Mouse (Mus musculus) adipose tissue, adult 10 weeks (tissue): ENCODE results near the gene Slc16a11. TPM values are rescaled to one million over a fixed set of nuclear protein-coding genes. Genes with fewer than 3 reads are reported as not detected.

Source experiments
- polyA plus RNA-seq: library from polyadenylated mRNA; stranded (reverse); fragments of 350-450 nt; fragmentation: Illumina TruSeq; extraction: RNeasy Lipid Tissue Mini Kit (QIAGEN cat#74804); gene quantifications from one replicate; pipeline ENCODE4 v1.2.3, GENCODE M21; 2014; ENCODE audit warnings: low read depth, low replicate concordance

Gene Slc16a11
- 28.9 TPM for polyA plus RNA-seq

DNA sequence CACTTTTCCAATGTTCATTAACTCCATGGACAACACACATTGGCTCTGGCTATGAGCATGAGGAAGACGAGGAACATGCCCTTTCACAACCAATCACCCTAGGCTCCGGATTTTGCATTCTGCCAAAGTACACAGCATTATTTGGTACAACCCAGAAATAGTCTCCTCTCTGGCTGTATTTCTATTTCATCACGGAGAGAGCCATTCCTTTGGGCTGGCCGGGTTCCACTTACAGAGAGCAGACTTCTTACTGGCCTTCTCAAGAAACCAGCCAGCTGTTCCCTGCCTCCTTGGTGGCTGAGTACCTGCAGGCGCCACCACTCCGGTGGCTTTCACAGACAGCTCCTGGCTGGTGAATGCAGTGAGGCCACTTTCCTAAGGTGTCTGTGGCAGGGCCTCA, at the start of gene Slc16a11:
Gene Slc16a11 (plus strand): TSS at position 330 of the 400 bp plus-strand sequence.

DNA sequence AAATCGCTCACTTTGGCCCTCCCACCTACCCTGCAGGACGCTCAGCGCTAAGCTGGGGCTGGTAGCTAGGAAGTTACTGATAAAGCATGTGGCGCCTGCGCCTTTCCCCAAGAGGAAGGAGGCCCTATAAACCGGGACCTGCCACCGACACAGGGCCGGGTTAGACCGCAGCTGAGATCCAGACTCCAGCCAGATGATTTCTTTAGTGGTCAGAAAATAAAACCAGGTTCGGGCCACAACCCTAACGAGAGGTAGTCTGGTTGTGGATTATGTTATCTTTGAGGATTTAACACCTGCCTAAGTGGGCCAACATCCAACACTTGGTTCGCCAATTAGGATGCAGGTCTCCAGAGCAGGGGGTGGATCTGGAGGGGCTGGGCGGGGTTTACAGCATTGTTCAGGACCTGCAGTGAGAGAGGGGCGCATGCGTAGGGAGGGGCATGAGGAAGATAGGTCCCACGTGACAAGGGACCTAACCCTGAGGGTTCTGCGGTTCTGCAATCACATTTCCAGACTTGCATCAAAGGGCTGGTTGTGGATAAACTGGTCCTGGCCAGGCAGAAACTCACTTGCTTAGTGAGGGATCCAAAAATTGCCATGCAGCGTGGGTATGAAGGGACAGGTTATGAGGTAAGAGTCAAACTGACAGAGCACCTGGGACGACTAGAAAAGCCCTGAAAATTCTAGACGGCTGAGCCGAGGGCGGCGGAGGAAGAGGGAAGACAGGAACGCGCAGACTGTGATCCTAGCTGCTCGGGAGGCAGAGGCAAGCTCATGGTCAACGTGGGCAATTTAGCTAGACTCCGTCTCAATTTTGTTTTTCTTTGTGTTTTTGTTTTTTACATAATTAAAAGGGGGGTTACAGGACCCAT, 8.4 kb downstream of the Slc16a11 start, which contains the start of gene Slc16a13:
Gene Slc16a13 (minus strand): TSS at position 334 of the 872 bp plus-strand sequence.

DNA sequence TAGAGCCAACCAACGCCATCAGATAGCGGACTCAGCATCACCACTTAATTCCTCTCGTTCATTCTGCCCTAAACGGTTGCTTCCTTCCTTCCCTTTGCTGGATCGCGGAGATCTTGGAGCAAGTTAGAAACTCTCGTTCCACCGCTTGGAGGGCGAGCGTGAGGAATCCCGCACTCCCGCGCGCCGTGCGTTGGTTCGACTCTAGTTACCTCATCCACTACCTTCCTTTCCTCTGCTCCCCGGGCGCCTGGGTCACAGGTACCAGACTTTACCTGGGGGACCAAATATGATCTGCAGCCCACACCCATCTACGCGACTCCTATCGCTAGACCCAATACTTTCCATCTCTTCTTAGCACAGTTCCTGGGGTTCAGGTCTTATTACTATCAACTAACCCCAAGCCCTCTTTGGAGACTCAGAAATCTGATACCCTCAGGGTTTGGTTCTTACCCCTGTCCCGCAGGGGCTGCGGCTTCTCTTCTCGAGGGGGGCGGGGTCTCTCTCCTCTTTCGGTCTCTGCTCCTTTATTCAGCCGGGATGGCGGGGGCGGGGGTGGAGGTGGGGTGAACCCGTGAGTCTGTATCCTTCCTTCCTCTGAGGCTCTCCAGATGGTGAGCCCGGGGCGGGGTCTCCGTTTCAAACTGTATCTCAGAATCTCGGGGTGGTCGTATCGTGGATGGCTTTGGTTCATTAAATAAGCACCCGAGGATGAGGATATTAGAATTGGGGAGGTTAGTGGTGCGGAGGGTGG, 16.9 kb downstream of the Slc16a11 start, which contains the start of gene Bcl6b:
Gene Bcl6b (minus strand): TSS at position 539 of the 751 bp plus-strand sequence.

DNA sequence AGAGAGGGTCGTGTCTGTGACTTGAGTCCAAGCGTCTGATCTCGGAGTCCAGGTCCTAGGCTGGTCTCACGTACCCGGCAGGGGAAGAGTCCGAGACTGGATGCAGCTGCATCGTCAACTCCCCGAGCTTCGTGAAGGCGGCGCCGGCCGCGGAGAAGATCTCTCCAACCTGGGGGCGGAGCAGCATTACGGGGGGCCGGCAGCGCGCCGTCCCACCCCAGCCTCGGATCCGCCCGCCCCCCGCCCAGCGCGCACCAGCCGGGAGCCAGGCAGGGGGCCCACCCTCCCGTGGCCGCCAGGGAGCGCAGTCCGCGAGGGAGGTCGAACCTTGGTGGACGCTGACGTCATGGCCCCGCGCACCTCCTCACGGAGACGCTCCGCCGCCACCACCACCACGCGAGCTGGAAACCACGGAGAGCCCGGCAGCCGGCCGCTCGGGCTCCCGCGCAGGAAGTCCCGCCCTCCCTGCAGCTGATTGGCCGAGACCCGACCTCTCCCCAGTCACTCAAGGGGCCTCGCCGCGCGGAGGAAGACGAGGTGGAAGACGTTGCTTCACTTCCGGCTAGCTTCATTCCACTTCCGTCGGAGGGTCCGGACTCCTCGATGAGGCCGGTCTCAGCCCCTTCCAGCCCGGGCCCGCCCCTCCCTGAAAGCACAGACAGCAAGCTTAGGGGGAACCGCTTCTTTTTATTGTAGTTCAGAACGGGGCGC, 25.1 kb downstream of the Slc16a11 start, which contains the start of gene 0610010K14Rik:
Gene 0610010K14Rik (minus strand): TSS at position 458 of the 711 bp plus-strand sequence.

DNA sequence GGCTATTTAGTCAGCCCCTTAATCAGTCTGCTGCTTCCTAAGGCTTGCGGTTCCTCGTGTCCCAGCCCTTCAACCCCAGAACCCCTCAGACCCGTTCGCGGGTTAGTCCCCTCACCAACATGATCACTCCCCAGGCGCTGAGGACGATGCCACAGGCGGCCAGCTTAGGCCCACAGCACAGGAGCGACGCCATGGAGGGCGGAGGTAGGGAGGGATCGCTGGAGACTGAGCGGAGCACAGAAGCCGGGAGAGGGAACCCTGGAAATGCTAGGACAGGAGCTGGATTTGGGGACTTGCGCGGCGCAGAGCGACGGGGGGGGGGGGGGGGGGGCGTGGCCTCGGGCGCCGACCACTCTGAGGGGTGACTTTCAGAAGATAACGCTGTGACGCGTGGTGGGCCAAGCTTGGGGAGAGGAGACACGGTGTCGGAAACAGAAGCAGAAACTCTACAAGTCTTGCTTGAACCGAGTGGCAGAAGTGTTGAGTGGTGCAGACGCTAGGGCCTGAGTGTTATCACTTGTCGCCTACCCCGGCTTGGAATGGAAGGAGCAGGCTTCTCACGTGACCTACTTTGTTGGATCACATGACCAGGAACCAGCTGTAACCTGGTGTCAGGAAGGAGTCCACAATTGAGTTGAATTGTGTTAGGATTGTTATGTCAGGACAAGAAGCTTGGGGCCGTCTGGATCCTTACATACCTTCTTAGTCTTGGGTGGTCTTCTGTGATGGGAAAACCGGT, 27.2 kb downstream of the Slc16a11 start, which contains the start of the genes Gm21988 and Rnasek:
Gene Gm21988 (minus strand): TSS at position 290 of the 739 bp plus-strand sequence.
Gene Rnasek (minus strand): TSS at position 302 of the 739 bp plus-strand sequence.

DNA sequence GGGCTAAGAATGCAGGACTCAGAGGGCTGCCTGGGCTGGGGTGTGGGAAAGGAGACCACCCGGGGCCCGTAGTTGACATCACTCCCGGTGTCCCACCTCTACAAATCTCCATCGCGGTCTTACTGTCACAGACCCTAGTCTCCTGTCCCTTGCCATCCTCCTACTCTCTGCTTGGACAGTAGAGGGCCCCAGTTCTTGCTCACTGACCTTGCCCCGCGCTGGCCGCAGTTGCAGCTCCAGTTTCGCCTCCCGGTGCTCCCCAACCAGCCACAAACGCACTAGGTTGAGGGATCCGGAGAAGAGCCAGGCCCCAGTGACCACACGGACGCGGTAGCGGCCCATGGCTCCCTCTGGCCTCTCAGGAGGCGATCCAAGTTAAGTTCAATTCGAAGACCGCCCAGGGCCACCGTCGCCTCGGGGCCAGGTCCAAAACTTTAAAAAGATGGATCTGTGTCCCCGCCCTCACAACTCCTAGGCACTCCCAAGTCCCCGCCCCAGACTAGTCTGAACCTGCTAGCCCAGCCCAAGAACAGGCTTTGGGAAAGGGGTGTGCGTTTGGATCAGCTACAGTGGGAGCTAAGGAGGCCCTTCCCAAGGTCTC, 42.5 kb downstream of the Slc16a11 start, which contains the start of gene Alox12:
Gene Alox12 (minus strand): TSS at position 423 of the 601 bp plus-strand sequence.

Other genes with a start within 250 kb of the Slc16a11 start
- 115 TPM for gene Cldn7, start 248.0 kb upstream of the Slc16a11 start, polyA plus RNA-seq
- 98.8 TPM for gene Ctdnep1, start 231.6 kb upstream of the Slc16a11 start, polyA plus RNA-seq
- gene Elp5, start 230.2 kb upstream of the Slc16a11 start, polyA plus RNA-seq, result 43.3 TPM
- 520 TPM for gene Gabarap, start 221.6 kb upstream of the Slc16a11 start, polyA plus RNA-seq
- 39.7 TPM for gene Phf23, start 217.0 kb upstream of the Slc16a11 start, polyA plus RNA-seq
- gene Dvl2, start 212.2 kb upstream of the Slc16a11 start, polyA plus RNA-seq, result 20.8 TPM
- gene Acadvl, start 197.3 kb upstream of the Slc16a11 start, polyA plus RNA-seq, result 83.9 TPM
- gene Dlg4, start 195.8 kb upstream of the Slc16a11 start, polyA plus RNA-seq, result 12.7 TPM
- not detected for gene Asgr1, start 158.7 kb upstream of the Slc16a11 start, polyA plus RNA-seq
- 0.94 TPM for gene Asgr2, start 120.1 kb upstream of the Slc16a11 start, polyA plus RNA-seq
- 26.2 TPM for gene Mgl2, start 82.4 kb upstream of the Slc16a11 start, polyA plus RNA-seq
- gene Clec10a, start 56.6 kb upstream of the Slc16a11 start, polyA plus RNA-seq, result 43.9 TPM
- gene Slc16a13, start 8.3 kb downstream of the Slc16a11 start, polyA plus RNA-seq, result 25.1 TPM
- gene Bcl6b, start 17.0 kb downstream of the Slc16a11 start, polyA plus RNA-seq, result 7.0 TPM
- 45.5 TPM for gene 0610010K14Rik, start 25.2 kb downstream of the Slc16a11 start, polyA plus RNA-seq
- 11.1 TPM for gene Gm21988, start 27.1 kb downstream of the Slc16a11 start, polyA plus RNA-seq
- 343 TPM for gene Rnasek, start 27.1 kb downstream of the Slc16a11 start, polyA plus RNA-seq
- 22.4 TPM for gene Alox12, start 42.6 kb downstream of the Slc16a11 start, polyA plus RNA-seq
- gene Alox12e, start 109.9 kb downstream of the Slc16a11 start, polyA plus RNA-seq, result 2.6 TPM
- 2.4 TPM for gene Alox15, start 139.3 kb downstream of the Slc16a11 start, polyA plus RNA-seq
- gene Pelp1, start 197.3 kb downstream of the Slc16a11 start, polyA plus RNA-seq, result 15.2 TPM
- 45.5 TPM for gene Arrb2, start 219.9 kb downstream of the Slc16a11 start, polyA plus RNA-seq
- 24.2 TPM for gene Med11, start 239.2 kb downstream of the Slc16a11 start, polyA plus RNA-seq
- 5.6 TPM for gene Zmynd15, start 246.7 kb downstream of the Slc16a11 start, polyA plus RNA-seq
- 14.8 TPM for gene Cxcl16, start 247.2 kb downstream of the Slc16a11 start, polyA plus RNA-seq